Mouse (Mus musculus) small intestine, adult 2 months (tissue): Measurements from ENCODE around the gene Cd6.

Experiments used
- CTCF ChIP-seq: fragments of 200-500 bp; IDR thresholded peaks from 2 replicates; pipeline ENCODE4 v1.5.1; 2012; ENCODE audit warnings: low read depth, mild to moderate bottlenecking, control low read depth, inconsistent platforms, low read length, moderate library complexity, mixed read lengths; ENCODE audit not compliant: insufficient replicate concordance, insufficient read length; ENCODE audit errors: extremely low read depth
- POLR2A ChIP-seq: fragments of 200-500 bp; IDR thresholded peaks from 2 replicates; pipeline ENCODE4 v1.6.1; 2012; ENCODE audit warnings: low read depth, mild to moderate bottlenecking, control low read depth, inconsistent platforms, low read length, moderate library complexity

GRCm38 (mm10) chr19:10748401-10749102 is 81.3 kb downstream of the Cd6 start:
- TF ChIP-seq POLR2A (no peak), CTCF (no peak)
